Mouse (Mus musculus) midbrain, embryonic 11.5 days (tissue): ENCODE data around the gene 2210011C24Rik. TPM values are rescaled to one million over a fixed set of nuclear protein-coding genes. Genes with fewer than 3 reads are reported as not detected.

ENCODE experiments used
- ATAC-seq: fragments of 200-750 bp; cut with Nextera tagmentation; 2 replicates; pipeline ENCODE4 v1.8.0; 2017; ENCODE audit warnings: moderate TSS enrichment, moderate library complexity; ENCODE audit not compliant: low FRiP score
- DNase-seq: peaks from one replicate; pipeline ENCODE4 v3.0.0; 2015; ENCODE audit warnings: low spot score; ENCODE audit errors: missing footprints
- H3K27ac ChIP-seq: fragments of 300-500 bp; sonication (generic); 2 replicates; pipeline ENCODE4 v1.5.1; 2014; ENCODE audit warnings: low read depth, low read length
- H3K27me3 ChIP-seq: fragments of 300-500 bp; sonication (generic); 2 replicates; pipeline ENCODE4 v1.6.1; 2014; ENCODE audit warnings: mild to moderate bottlenecking, low read length, moderate library complexity, mixed read lengths; ENCODE audit not compliant: control insufficient read depth, insufficient read depth
- H3K36me3 ChIP-seq: fragments of 300-500 bp; sonication (generic); 2 replicates; pipeline ENCODE4 v1.6.1; 2014; ENCODE audit warnings: mild to moderate bottlenecking, low read length, moderate library complexity, mixed read lengths; ENCODE audit not compliant: control insufficient read depth, insufficient read depth
- H3K4me1 ChIP-seq: fragments of 300-500 bp; sonication (generic); 2 replicates; pipeline ENCODE4 v1.6.1; 2014; ENCODE audit warnings: low read length; ENCODE audit not compliant: control insufficient read depth, insufficient read depth
- H3K4me2 ChIP-seq: fragments of 300-500 bp; sonication (generic); 2 replicates; pipeline ENCODE4 v1.6.1; 2014; ENCODE audit warnings: mild to moderate bottlenecking, moderate library complexity
- H3K4me3 ChIP-seq: fragments of 300-500 bp; sonication (generic); 2 replicates; pipeline ENCODE4 v1.5.1; 2014; ENCODE audit warnings: low read depth, low read length
- H3K9ac ChIP-seq: fragments of 300-500 bp; sonication (generic); 2 replicates; pipeline ENCODE4 v1.6.1; 2014; ENCODE audit warnings: low read length
- H3K9me3 ChIP-seq: fragments of 300-500 bp; sonication (generic); 2 replicates; pipeline ENCODE4 v1.6.1; 2016; ENCODE audit warnings: low read length; ENCODE audit not compliant: control insufficient read depth
- WGBS: fragments of 180-500 bp; shearing (Covaris S2); extraction: QIAGEN DNeasy Blood & Tissue Kit; methylation state at CpG from one replicate; pipeline ENCODE4 v1.1.7; 2014; 5-methylcytosine and 5-hydroxymethylcytosine counted together
- polyA plus RNA-seq: library from polyadenylated mRNA; unstranded; fragments of >200 nt; fragmentation: Nextera tagmentation; extraction: Ambion mirVana; gene quantifications from 2 replicates; pipeline ENCODE4 v1.2.1, GENCODE M21; 2014

The 2210011C24Rik gene
- polyA plus RNA-seq, 1 experiment from 2014 or later: not detected

DNA sequence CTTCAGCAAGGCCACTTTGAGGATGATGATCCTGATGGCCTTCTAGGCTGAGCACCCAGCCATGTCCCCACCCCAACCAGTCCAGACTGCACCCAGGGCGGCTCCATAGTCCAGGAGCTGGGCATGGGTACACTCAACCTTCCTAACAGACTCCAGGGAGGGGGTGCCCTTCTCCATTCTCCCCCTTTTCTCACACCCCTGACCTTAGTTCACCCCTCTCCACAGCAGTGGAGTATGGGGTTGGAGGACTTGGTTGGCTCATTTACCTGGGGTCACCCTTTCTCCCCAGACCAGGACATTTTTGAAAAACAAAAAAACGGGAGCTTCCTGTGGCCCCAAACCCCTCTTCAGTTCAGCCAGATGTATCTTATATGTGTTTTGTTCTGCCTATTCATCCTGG lies 12.1 kb downstream of the 2210011C24Rik start:
- Histone ChIP-seq H3K36me3 (peaks cover 5% of the 10 kb centered on the region; the same call in 1 of the 2 replicates), H3K4me3 (no peak overlapping the region; the same call in 1 of the 2 replicates), H3K4me1 (peaks cover 22% of the 10 kb centered on the region), H3K27ac (no peak overlapping the region), H3K4me2 (no peak overlapping the region), H3K9me3 (no peaks in the 10 kb centered on the region), H3K27me3 (peaks cover 28% of the 10 kb centered on the region), H3K9ac (no peak overlapping the region)
- WGBS: 89% methylated on average over 2 of the region's 2 CpGs
- DNase-seq: no peak
- no peak for ATAC-seq

DNA sequence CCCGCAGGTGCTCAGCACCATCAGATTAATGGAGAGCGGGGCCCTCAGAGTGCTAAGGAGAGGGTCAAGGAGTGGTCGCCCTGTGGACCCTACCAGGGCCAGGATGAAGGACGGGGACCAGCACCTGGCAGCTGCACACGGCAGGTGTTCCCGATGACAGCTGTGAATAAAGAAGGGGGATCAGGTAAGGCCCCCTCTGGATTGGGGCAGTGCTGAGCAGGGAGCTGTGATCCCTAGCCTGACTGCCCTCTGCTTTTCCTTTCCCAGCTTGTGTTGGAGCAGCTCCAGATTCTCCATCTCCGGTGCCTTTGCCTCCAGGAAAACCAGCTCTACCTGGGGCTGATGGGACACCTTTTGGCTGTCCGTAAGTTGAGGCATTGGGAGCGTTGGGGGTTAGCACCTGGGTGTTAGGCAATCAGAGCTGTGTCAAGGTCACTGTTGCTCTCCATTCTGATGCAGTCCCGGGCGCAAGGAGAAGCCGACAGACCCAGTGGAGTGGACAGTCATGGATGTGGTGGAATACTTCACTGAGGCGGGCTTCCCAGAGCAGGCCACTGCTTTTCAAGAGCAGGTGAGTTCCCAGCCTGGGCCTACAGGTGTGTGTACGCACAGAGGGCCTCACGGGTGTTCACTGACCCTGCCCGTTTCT lies 12.8 kb downstream of the 2210011C24Rik start:
- H3K4me1 ChIP-seq: peaks cover 19% of the 10 kb centered on the region
- WGBS: 67% methylated on average over 16 of the region's 16 CpGs
- peaks cover 28% of the 10 kb centered on the region for H3K27me3 ChIP-seq
- H3K4me2 ChIP-seq: peak overlapping the region; percentile 83
- H3K36me3 ChIP-seq: peaks cover 6% of the 10 kb centered on the region; the same call in 1 of the 2 replicates
- ATAC-seq: no peak
- peak overlapping the region; percentile 80 for H3K4me3 ChIP-seq
- DNase-seq: peak; percentile 86
- no peak overlapping the region for H3K27ac ChIP-seq
- peak overlapping the region; percentile 76 for H3K9ac ChIP-seq
- H3K9me3 ChIP-seq: no peaks in the 10 kb centered on the region

DNA sequence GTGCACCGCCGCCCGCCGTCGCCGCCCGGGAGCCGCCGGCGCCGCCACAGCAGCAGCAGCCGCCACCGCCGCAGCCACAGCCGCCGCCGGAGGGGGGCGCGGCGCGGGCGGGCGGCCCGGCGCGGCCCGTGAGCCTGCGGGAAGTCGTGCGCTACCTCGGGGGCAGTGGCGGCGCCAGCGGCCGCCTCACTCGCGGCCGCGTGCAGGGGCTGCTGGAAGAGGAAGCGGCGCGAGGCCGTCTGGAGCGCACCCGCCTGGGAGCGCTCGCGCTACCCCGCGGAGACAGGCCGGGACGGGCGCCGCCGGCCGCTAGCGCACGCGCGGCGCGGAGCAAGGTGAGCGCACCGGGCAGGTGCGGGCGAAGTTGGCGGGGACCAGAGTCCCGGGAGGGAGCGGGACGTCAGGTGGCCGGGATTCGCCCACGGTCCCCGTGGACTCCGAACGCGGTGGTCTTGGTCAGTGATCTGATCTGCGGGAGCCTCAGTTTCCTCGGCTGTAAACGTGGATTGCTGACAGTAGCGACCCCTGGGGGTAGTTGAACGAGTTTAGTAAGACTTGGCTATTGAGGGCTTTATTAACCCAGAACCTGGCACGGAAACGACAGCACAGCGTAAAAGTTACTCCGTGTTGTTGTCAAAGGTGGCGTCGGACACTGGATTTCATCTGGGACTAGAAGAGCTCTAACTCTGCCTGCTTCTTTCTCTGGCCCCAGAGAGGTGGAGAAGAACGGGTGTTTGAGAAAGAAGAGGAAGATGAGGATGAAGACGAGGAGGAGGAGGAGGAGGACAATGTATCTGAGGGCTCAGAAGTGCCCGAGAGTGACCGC lies 13.5 kb downstream of the 2210011C24Rik start:
- H3K4me2 ChIP-seq: peak overlapping the region; percentile 83
- peak overlapping the region; percentile 76 for H3K9ac ChIP-seq
- H3K36me3 ChIP-seq: peaks cover 6% of the 10 kb centered on the region; the same call in 1 of the 2 replicates
- peaks cover 28% of the 10 kb centered on the region for H3K27me3 ChIP-seq
- H3K27ac ChIP-seq: peak overlapping the region; percentile 41
- no peaks in the 10 kb centered on the region for H3K9me3 ChIP-seq
- under 1% methylated on average over 79 of the region's 92 CpGs for WGBS
- DNase-seq (peak; percentile 97), ATAC-seq (peak; percentile 33)
- H3K4me1 ChIP-seq: peaks cover 17% of the 10 kb centered on the region
- H3K4me3 ChIP-seq: peak overlapping the region; percentile 80

DNA sequence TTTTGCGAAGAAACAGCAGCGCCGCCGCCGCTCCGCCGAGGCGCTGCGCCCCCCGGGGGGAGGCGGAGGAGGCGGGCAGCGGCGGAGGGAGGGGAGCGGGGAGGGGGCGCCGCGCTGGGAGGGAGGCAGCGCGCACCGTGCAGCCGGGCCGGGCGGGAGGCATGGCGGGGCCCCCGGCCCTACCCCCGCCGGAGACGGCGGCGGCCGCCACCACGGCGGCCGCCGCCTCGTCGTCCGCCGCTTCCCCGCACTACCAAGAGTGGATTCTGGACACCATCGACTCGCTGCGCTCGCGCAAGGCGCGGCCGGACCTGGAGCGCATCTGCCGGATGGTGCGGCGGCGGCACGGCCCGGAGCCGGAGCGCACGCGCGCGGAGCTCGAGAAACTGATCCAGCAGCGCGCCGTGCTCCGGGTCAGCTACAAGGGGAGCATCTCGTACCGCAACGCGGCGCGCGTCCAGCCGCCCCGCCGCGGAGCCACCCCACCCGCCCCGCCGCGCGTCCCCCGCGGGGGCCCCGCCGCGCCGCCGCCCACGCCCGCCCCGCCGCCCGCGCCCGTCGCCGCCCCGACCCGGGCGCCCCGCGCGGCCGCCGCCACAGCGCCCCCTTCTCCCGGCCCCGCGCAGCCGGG lies 14.3 kb downstream of the 2210011C24Rik start, which contains the start of gene Samd1:
Gene Samd1, plus strand, starts transcription at position 162 of the 631 bp plus-strand sequence.
- peak; percentile 94 for DNase-seq
- Histone ChIP-seq H3K9me3 (no peaks in the 10 kb centered on the region), H3K36me3 (peaks cover 6% of the 10 kb centered on the region; the same call in 1 of the 2 replicates), H3K4me1 (peaks cover 17% of the 10 kb centered on the region), H3K27ac (peak within 1 kb of the TSS; percentile 94), H3K4me2 (peak within 1 kb of the TSS; percentile 83), H3K27me3 (peaks cover 25% of the 10 kb centered on the region), H3K4me3 (peak within 1 kb of the TSS; percentile 80), H3K9ac (peak within 1 kb of the TSS; percentile 87)
- peak; percentile 19; the same call in 1 of the 2 replicates for ATAC-seq
- under 1% methylated on average over 74 of the region's 112 CpGs for WGBS

DNA sequence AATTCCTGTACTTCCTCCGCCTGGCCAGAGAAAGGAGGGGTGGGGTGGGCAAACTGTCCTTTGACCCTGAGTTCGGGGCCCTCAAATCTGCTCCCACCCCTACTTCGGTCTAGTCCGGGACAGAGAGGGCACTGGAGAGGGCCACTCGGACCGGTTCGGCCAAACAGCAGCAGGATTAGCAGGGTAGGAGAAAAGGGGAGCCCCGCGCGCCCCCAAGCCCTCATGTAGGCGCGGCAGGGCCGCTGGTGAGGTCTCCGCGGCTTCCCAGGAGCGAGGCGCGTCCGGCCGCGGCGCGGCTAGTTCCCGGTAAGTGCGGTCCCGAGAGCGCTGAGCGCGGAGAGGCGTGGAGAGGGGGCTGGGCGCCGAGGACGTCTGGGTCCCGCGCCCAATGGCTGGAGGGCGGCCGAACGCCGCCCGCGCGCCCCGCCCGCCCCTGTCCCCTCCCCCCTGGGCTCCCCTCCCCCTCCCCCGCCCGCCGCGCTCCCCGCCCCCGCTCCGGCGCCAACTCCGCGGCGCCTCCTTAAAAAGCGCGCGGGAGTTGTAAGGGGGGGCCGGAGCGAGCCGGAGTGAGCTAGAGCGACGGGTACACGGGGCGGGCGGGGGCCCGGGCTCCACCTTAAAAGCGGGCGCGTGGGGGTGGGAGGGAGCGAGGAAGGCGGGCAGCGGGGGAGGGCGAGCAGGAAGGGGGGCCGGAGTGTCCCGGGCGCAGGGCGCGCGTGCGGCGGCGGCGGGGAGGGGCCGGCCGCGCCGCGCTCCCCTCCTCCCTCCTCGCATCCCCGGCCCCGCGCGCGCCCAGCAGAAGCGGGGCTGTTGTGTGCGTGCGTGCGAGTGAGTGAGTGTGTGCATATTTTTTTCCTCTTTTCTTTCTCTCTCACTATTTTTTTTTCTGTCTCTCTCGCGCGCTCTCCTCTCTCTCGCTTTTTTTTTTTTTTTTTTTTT lies 15.1 kb downstream of the 2210011C24Rik start:
- DNase-seq (peak; percentile 98), ATAC-seq (peak; percentile 83)
- Histone ChIP-seq H3K4me3 (peak overlapping the region; percentile 80), H3K4me1 (peaks cover 17% of the 10 kb centered on the region), H3K27ac (peak overlapping the region; percentile 94), H3K36me3 (peaks cover 6% of the 10 kb centered on the region; the same call in 1 of the 2 replicates), H3K9me3 (no peaks in the 10 kb centered on the region), H3K9ac (peak overlapping the region; percentile 87), H3K27me3 (peaks cover 24% of the 10 kb centered on the region), H3K4me2 (peak overlapping the region; percentile 83)
- 0% methylated on average over 48 of the region's 103 CpGs for WGBS

DNA sequence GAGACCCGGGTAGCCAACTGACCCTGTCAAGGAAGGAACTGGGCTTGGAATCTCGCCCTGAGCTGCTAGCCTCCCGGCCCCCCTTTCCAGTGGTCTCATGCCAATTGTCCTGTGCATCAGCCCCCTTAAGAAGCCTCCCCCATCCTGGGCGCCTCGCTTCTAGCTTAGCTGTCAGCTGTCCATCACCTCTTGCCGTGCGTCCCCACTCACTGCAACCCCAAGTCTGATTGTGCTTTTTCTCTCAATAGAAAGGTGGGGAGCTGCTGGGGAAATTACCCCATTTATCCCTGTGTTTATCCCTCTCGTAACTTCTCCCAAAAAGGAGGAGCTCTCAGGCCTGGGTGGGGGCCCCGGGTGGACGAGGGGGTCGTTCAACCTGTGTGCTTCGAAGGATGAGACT lies 16.0 kb downstream of the 2210011C24Rik start:
- no peak for DNase-seq
- Histone ChIP-seq H3K9me3 (no peaks in the 10 kb centered on the region), H3K4me2 (peak overlapping the region; percentile 83), H3K36me3 (peaks cover 12% of the 10 kb centered on the region), H3K9ac (no peak overlapping the region; the same call in 1 of the 2 replicates), H3K27me3 (peaks cover 16% of the 10 kb centered on the region), H3K27ac (no peak overlapping the region), H3K4me3 (no peak overlapping the region), H3K4me1 (peaks cover 14% of the 10 kb centered on the region)
- WGBS: 10% methylated on average over 12 of the region's 12 CpGs
- no peak; the same call in 1 of the 2 replicates for ATAC-seq

DNA sequence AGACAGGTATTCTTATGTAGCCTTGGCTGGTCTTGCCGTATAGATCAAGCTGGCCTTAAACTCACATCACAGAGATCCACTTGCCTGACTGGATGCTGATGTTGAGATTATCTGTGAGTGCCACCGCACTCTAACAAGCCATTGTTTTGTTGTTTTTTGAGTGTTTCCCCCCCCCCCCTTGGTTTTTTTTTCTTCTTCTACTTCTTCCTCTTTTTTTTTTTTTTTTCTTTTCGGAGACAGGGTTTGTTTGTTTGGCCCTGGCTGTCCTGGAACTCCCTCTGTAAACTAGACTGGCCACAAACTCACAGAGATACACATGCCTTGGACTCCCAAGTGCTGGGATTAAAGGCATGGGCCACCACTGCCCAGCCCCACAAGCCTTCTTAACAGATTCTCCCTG lies 17.9 kb downstream of the 2210011C24Rik start:
- Histone ChIP-seq H3K4me2 (no peak overlapping the region), H3K9me3 (no peaks in the 10 kb centered on the region), H3K4me1 (peaks cover 10% of the 10 kb centered on the region), H3K27ac (no peak overlapping the region), H3K9ac (no peak overlapping the region), H3K36me3 (peaks cover 16% of the 10 kb centered on the region), H3K4me3 (no peak overlapping the region), H3K27me3 (no peaks in the 10 kb centered on the region)
- ATAC-seq (no peak), DNase-seq (no peak)
- 83% methylated on average over 3 of the region's 3 CpGs for WGBS

DNA sequence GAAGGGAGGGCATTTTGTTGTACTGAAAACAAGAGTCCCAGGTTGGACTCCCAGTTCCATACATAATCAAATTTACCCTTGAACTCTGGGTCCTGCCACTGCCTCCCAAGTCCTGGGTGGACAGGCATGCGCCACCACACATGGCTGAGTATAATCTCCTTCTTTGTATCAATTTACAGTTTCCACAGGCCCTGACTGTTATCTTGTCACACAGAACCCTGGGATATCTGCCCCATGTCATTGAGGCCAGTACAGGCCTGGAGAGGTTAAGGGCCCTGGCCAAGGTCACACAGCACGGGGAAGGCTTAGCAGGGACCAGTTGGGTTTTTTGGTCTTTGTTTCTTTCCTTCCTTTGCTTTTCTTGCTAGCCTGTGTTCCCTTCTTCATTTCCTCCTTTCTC lies 19.5 kb downstream of the 2210011C24Rik start:
- ATAC-seq (no peak), DNase-seq (no peak)
- H3K27ac ChIP-seq: no peak overlapping the region
- no peak overlapping the region for H3K4me2 ChIP-seq
- H3K4me3 ChIP-seq: no peak overlapping the region
- H3K9ac ChIP-seq: no peak overlapping the region
- H3K4me1 ChIP-seq: peaks cover 3% of the 10 kb centered on the region; the same call in 1 of the 2 replicates
- no peaks in the 10 kb centered on the region for H3K27me3 ChIP-seq
- no peaks in the 10 kb centered on the region for H3K9me3 ChIP-seq
- 81% methylated on average over 2 of the region's 2 CpGs for WGBS
- peaks cover 19% of the 10 kb centered on the region for H3K36me3 ChIP-seq
